Mouse (Mus musculus) stomach, postnatal 0 days (tissue): ENCODE measurements around the gene 1810062G17Rik. TPM values are rescaled to one million over a fixed set of nuclear protein-coding genes. Genes with fewer than 3 reads are reported as not detected.

ENCODE experiments used
- ATAC-seq: fragments of 200-750 bp; cut with Nextera tagmentation; 2 replicates; pipeline ENCODE4 v1.8.0; 2017; ENCODE audit not compliant: low FRiP score, low TSS enrichment
- DNase-seq: peaks from one replicate; pipeline ENCODE4 v3.0.0-alpha.2; 2016; ENCODE audit warnings: low spot score
- H3K27ac ChIP-seq: fragments of 300-500 bp; sonication (generic); replicated peaks from 2 replicates; pipeline ENCODE4 v1.5.1; 2014; ENCODE audit warnings: mild to moderate bottlenecking, control low read depth
- H3K27me3 ChIP-seq: fragments of 300-500 bp; sonication (generic); 2 replicates; pipeline ENCODE4 v1.6.1; 2014; ENCODE audit warnings: low read length; ENCODE audit not compliant: control insufficient read depth, insufficient read depth
- H3K36me3 ChIP-seq: fragments of 300-500 bp; sonication (generic); 2 replicates; pipeline ENCODE4 v1.6.1; 2014; ENCODE audit warnings: low read length, mixed read lengths; ENCODE audit not compliant: control insufficient read depth, insufficient read depth
- H3K4me1 ChIP-seq: fragments of 300-500 bp; sonication (generic); replicated peaks from 2 replicates; pipeline ENCODE4 v1.6.1; 2014; ENCODE audit warnings: antibody characterized with exemption; ENCODE audit not compliant: control insufficient read depth, insufficient read depth
- H3K4me2 ChIP-seq: fragments of 300-500 bp; sonication (generic); replicated peaks from 2 replicates; pipeline ENCODE4 v1.6.1; 2014; ENCODE audit warnings: low read depth, mild to moderate bottlenecking, control low read depth, moderate library complexity
- H3K4me3 ChIP-seq: fragments of 300-500 bp; sonication (generic); 2 replicates; pipeline ENCODE4 v1.5.1; 2014; ENCODE audit warnings: low read depth, low read length, control low read depth
- H3K9ac ChIP-seq: fragments of 300-500 bp; sonication (generic); 2 replicates; pipeline ENCODE4 v1.6.1; 2014; ENCODE audit warnings: mild to moderate bottlenecking, low read length, control low read depth, mixed read lengths
- H3K9me3 ChIP-seq: fragments of 300-500 bp; sonication (generic); 2 replicates; pipeline ENCODE4 v1.6.1; 2016; ENCODE audit warnings: low read length; ENCODE audit not compliant: control insufficient read depth
- CTCF ChIP-seq: IDR thresholded peaks from 2 replicates; pipeline ENCODE4 v1.5.1; 2016; ENCODE audit warnings: antibody characterized with exemption, low read depth, mild to moderate bottlenecking, moderate library complexity
- EP300 ChIP-seq: optimal IDR thresholded peaks from 2 replicates; pipeline ENCODE3; 2016; ENCODE audit warnings: antibody characterized with exemption
- WGBS: fragments of 180-500 bp; shearing (Covaris S2); extraction: QIAGEN DNeasy Blood & Tissue Kit; methylation state at CpG from one replicate; pipeline ENCODE4 v1.1.7; 2014; 5-methylcytosine and 5-hydroxymethylcytosine counted together
- polyA plus RNA-seq: library from polyadenylated mRNA; unstranded; fragments of >200 nt; fragmentation: Nextera tagmentation; extraction: Ambion mirVana; gene quantifications from 2 replicates; pipeline ENCODE4 v1.2.1, GENCODE M21; 2015

1810062G17Rik gene
- polyA plus RNA-seq, 1 experiment from 2014 or later: 4.0 TPM

DNA sequence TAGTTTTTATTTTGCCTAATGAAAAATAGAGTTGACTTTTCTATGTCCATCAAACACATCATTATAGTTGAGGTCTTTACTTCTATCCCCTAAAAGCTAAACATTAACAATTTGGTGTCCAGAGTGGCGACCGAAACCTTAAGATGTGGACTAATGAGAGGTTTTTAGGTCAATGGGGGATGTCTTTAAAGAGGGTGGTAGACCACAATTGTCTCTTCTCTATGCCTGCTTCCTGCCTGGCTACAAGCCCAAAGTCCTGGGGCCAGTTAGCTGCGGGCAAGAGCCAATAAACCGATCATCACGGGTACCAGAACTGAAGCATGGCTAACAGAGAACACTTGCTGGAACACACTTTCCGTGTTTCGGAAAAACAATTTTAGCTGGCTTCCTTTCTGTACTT, 15.0 kb upstream of the 1810062G17Rik start:
- ATAC-seq (no peak), DNase-seq (no peak)
- Histone ChIP-seq H3K27me3 (no peaks in the 10 kb centered on the region), H3K4me3 (no peak overlapping the region), H3K4me1 (no peaks in the 10 kb centered on the region), H3K9me3 (no peaks in the 10 kb centered on the region), H3K36me3 (peaks cover 27% of the 10 kb centered on the region), H3K9ac (no peak overlapping the region), H3K27ac (no peak overlapping the region), H3K4me2 (no peak overlapping the region)
- 85% methylated on average over 7 of the region's 7 CpGs for WGBS
- no peak for TF ChIP-seq EP300
- no peak for TF ChIP-seq CTCF

DNA sequence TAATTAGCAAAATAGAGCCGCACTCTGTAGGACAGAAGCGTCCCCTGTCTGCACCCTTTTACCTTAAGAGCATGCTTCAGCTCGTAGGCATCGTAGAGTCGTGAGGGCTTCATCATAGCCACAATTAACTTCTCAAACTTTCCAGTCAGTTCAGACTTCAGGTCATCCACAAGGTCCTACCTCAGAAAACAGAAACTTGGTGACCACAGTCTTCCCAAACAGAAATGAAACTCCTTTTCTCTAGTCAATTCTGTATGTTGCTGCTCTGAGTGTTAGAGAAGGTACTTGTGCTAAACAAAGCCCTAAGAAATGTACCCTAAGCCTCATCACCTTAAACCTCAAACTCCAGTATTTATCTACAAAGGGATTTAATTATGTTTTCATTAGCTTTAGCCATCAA, 13.9 kb upstream of the 1810062G17Rik start:
- WGBS: 90% methylated on average over 5 of the region's 5 CpGs
- no peak for TF ChIP-seq EP300
- TF ChIP-seq CTCF: no peak
- H3K4me2 ChIP-seq: no peak overlapping the region
- DNase-seq: no peak
- no peaks in the 10 kb centered on the region for H3K27me3 ChIP-seq
- no peak for ATAC-seq
- H3K36me3 ChIP-seq: peaks cover 26% of the 10 kb centered on the region
- H3K4me3 ChIP-seq: no peak overlapping the region
- no peaks in the 10 kb centered on the region for H3K4me1 ChIP-seq
- no peaks in the 10 kb centered on the region for H3K9me3 ChIP-seq
- H3K27ac ChIP-seq: no peak overlapping the region
- no peak overlapping the region for H3K9ac ChIP-seq

DNA sequence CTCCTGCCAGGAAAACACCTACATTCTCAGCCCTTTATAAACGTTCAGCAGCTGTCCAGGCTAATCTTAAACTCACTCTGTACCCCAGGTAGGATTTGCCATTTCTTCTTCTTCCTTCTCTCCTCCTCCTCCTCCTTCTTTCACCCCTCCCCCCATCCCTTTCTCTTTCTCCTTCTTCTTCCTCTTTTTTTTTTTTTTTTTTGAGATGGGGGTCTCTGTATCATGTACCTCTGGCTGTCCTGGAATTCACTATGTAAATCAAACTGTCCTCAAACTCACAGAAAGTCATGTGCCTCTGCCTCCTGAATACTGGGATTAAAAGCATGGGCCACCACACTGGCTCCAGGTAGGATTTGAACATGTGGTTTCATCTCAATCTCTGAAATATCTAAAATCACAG, 13.4 kb upstream of the 1810062G17Rik start:
- Histone ChIP-seq H3K4me1 (no peaks in the 10 kb centered on the region), H3K27ac (no peak overlapping the region), H3K27me3 (no peaks in the 10 kb centered on the region), H3K4me3 (no peak overlapping the region), H3K4me2 (no peak overlapping the region), H3K9me3 (no peaks in the 10 kb centered on the region), H3K9ac (no peak overlapping the region), H3K36me3 (peaks cover 21% of the 10 kb centered on the region)
- WGBS: 22% methylated on average over 1 of the region's 1 CpGs
- TF ChIP-seq EP300 (no peak), CTCF (no peak)
- no peak for DNase-seq
- no peak for ATAC-seq

DNA sequence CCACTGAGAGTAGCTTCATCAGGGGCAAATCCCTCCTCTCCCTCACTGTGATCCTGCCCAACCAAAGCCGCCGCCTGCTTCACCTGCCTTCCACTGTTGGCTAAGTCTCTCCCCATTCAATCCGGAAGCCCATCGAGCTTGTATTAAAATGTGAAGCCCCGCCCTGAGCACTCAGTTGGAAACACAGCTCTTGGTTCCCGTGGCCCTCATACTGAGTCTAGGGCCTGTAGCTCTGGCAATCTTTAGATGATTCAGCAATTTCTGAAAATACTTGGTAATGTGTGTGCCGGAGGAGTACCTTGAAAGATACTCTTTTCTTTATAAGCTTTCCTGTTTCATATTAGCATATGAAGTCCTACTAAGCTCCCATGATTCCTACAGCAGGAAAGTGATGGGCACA, 10.2 kb upstream of the 1810062G17Rik start:
- ATAC-seq (no peak), DNase-seq (no peak)
- no peak for TF ChIP-seq CTCF
- no peak for TF ChIP-seq EP300
- Histone ChIP-seq H3K36me3 (peaks cover 14% of the 10 kb centered on the region), H3K9ac (no peak overlapping the region), H3K4me3 (no peak overlapping the region), H3K4me1 (no peaks in the 10 kb centered on the region), H3K4me2 (no peak overlapping the region), H3K9me3 (no peaks in the 10 kb centered on the region), H3K27me3 (no peaks in the 10 kb centered on the region), H3K27ac (no peak overlapping the region)
- WGBS: 58% methylated on average over 7 of the region's 7 CpGs

DNA sequence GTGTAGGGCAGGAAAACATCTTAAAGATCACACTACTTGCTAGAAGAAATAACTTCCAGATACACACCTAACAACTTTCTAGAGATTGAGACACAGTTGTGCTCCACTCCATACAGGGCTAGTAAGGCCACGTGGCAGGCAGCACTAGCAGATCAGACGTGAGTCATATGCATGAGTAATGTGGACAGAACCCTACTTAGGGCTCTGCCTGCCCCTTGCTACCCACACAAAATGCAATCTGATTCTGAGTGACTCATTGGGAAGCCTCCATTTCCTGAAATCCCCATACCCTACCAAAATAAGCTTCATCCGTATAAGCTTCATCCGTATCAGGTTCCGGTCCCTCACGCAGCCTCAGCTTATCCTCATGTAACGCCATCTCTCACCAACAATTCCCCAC, 8.1 kb upstream of the 1810062G17Rik start:
- 67% methylated on average over 7 of the region's 7 CpGs for WGBS
- H3K4me1 ChIP-seq: 0 out of 2 replicates have a peak, but pooled peaks cover 2% of the 10 kb centered on the region
- no peak overlapping the region for H3K27ac ChIP-seq
- H3K4me2 ChIP-seq: no peak overlapping the region
- TF ChIP-seq CTCF: no peak
- no peak for TF ChIP-seq EP300
- no peaks in the 10 kb centered on the region for H3K9me3 ChIP-seq
- H3K4me3 ChIP-seq: no peak overlapping the region
- peak; percentile 59 for DNase-seq
- ATAC-seq: peak; percentile 97
- H3K36me3 ChIP-seq: peaks cover 6% of the 10 kb centered on the region
- no peaks in the 10 kb centered on the region for H3K27me3 ChIP-seq
- no peak overlapping the region for H3K9ac ChIP-seq

DNA sequence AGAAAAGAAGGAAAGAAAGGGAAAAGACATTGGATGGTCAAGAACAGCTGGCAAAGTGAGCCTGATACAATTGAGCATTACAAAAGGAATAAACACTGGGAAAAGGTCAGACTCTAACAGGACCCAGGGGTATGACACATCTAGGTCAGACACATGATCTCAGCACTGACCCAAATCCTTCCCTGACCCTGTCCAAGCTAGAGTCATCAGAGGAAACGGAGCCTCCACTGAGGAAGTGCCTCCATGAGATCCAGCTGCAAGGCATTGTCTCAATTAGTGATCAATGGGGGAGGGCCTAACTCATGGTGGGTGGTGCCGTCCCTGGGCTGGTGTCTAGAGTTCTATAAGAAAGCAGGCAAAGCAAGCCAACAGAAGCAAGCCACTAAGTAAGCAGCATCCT, 6.9 kb upstream of the 1810062G17Rik start:
- Histone ChIP-seq H3K27me3 (no peaks in the 10 kb centered on the region), H3K9ac (no peak overlapping the region), H3K4me1 (0 out of 2 replicates have a peak, but pooled peaks cover 2% of the 10 kb centered on the region), H3K9me3 (no peaks in the 10 kb centered on the region), H3K4me2 (no peak overlapping the region), H3K36me3 (no peaks in the 10 kb centered on the region), H3K27ac (peak overlapping the region; percentile 45), H3K4me3 (no peak overlapping the region)
- ATAC-seq (no peak), DNase-seq (no peak)
- no peak for TF ChIP-seq CTCF
- no peak for TF ChIP-seq EP300
- WGBS: 75% methylated on average over 2 of the region's 2 CpGs
